Mouse (Mus musculus) ES-Bruce4 (cell line): Measurements from ENCODE around the gene Supt5.

ENCODE experiments used
- CTCF ChIP-seq: IDR thresholded peaks from one replicate; pipeline ENCODE4 v1.8.1; 2011; ENCODE audit warnings: low read depth, low read length
- EP300 ChIP-seq: IDR thresholded peaks from 2 replicates; pipeline ENCODE4 v1.6.1; 2011; ENCODE audit warnings: low read depth, low read length; ENCODE audit not compliant: insufficient read depth
- POLR2A ChIP-seq: IDR thresholded peaks from one replicate; pipeline ENCODE4 v1.8.1; 2011; ENCODE audit warnings: low read length; ENCODE audit not compliant: insufficient read depth

GRCm38 (mm10) chr7:28344637-28345036 is 6.1 kb upstream of the Supt5 start:
- TF ChIP-seq CTCF, result peak; percentile 16
- TF ChIP-seq POLR2A, result no peak
- TF ChIP-seq EP300, result no peak
